Mouse (Mus musculus) ES-CJ7 (cell line): ENCODE measurements around the gene Mcu.
A peak's percentile ranks its signal among the peaks of the same experiment; 100 is the strongest.

Experiments
- DNase-seq: peaks from one replicate; pipeline ENCODE4 v3.0.0; 2011; ENCODE audit warnings: low read depth, low spot score

The Mcu gene

DNA sequence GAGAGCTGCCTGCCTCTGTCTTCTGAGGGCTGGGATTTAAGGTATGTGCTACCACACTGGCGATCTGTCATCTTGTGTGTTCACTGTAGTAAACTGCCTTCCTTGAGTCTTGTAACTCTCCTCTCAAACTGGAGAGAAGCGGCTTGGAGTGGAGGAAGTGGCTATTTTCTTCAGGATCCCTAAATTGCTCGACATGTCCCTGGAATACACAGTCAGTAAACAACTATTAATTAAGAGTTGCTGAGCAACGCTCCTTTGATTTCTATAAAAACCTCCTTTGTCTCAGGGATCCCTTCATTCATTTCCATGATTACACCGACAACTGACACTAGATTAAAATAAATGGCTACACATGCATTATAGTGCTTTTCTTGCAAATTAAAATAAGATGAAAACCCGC is 78.4 kb downstream of the Mcu start:
- no peak for DNase-seq

DNA sequence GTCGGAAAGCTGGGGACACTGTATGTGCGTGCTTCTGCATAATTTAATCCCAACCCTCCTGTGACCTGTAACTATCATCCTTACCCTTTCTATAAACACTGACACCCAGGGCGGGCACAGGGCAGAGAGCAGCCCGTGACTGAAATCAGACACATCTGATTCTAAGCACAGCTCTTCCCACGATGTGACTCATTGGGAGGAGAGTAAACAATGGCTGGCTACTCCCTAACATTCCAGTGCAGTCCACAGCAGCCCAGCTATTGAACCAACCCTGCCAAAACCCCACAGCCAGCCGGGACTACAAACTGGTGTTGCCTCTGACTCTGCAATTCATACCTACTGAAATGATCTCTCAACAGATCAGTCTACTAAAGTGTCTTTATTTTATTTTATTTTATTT is 78.9 kb downstream of the Mcu start:
- DNase-seq: no peak

DNA sequence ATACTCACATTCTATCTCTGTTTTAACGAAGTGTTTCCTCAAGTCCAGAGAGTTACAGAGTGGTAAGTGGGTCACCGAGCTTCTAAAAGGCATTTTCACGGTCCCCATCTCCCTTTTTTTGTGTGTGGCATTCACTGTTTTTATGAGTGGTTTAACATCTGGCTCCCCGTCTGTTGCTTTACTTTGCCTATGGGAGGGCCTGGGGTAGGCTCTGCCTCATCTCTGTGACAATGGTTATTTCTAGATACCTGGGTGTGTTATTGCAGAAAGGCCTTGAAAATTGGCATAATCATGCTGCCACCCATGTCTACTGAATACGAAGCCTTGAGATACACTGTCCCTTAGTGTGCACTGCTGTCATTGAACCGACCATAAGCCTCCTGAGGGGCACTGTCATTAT is 84.2 kb downstream of the Mcu start:
- no peak for DNase-seq

DNA sequence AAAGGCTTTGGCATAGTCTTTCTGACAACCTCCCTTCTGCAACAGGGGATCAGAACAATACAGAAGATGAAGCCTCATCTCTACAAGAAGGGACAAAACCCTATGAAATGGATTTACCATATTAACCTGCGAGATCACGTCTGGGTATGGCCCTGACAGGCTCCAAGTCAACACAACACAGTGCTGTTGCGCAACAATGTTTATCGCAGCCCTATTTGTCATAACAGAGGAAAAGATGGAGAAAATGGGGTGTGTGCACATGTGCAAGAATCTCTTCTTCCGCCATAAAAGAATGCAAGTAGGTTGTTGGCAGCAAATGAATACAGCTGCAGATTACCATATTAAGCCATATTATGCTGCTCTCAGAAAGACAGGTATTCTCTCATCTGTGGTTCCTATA is 88.7 kb downstream of the Mcu start:
- DNase-seq: no peak

DNA sequence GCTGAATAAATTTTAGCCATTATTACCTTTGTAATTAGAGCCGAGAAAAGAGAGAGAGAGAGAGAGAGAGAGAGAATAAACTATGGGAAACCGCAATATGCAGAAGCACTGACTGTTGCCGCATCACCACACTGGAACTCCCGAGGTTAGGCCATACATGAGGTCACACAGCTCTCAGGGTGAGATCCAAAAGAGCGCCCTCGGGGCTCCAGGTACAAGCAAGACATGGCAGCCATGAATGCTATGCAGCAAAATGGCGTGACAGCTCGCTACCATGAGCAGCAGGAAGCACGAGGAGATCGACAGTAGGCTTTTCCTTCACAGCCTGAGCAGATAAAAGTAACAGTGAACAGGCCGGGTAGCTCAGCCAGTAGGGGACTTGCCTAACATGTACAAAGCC is 89.2 kb downstream of the Mcu start:
- DNase-seq: peak; percentile 31

DNA sequence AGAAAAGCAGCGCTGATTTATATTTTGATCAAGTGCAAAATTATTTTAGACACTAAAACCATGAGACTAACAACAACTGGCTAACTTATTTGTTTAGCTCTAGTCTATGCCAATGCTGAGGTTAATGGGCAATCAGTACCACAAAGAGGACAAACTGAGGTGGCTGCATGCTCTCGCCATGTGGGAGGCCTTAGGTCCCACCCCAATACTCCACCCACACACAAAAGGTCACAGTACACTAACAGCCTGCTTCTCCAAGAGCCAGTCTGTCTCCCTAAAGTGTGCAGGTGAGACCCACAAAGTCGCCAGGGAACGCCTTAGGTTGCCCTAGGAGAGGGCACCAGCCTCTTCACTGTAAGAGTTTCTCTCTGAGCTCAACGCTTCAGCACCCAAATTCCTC is 91.8 kb downstream of the Mcu start:
- DNase-seq: peak; percentile 43

DNA sequence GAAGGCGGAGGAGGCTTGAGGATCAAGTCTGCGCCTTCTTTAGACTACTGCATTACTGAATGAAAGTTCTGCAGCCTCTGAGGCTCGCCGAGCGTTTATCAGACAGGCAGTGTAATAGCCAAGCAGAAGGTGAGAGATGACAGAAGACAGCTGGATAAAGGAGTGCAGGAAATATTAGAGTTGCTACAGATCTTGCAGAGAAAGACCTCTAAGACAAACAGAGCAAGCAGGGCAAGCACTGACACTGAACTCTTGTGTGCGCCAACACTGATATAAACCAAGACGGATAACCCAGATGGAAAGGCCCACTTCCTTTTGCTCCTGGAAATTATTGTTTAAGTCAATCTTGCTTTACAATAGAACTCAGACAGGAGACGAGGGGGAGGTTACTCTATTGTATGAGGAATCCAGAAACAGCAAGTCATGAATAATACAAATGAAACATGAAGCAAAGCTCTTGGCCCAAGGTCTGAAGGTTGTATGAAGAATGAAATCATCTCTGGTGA is 92.6 kb downstream of the Mcu start:
- DNase-seq: no peak

DNA sequence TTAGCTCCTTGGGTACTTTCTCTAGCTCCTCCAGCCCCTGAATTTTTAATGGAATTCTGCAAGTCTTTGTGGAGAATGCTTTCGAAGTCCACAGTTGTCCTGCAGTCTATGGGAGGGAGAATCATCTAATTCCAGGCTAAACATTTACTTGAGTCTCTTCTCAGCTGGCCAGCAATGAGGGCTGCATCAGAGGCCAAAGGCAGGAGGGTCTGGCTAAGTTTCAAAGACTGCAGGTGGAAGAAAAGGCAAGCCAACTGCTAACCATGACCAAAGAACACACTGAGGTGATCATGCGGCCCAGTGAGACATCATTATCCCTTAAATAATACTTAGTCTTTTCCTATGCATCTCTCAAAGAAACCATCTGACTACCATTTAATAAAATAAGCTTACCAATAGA is 95.8 kb downstream of the Mcu start:
- DNase-seq: no peak

DNA sequence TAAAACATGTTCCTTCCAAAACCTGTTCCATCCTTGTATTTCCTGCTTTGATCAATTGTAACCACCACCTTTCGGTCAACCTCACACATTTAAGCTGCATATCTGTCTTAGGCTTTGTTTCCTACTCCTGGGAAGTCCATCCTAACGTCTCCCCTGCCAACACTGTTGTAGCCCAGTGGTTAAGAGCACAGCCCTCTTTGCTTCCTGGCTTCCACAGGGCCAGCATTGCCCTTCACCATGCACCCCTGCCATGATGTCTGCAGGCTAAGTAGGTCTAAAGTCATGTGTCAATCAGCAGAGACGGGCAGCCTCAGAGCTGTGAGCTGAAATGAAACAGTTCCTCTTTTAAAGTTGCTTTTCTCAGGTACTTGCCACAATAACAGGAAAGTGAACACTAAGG is 97.1 kb downstream of the Mcu start:
- no peak for DNase-seq

DNA sequence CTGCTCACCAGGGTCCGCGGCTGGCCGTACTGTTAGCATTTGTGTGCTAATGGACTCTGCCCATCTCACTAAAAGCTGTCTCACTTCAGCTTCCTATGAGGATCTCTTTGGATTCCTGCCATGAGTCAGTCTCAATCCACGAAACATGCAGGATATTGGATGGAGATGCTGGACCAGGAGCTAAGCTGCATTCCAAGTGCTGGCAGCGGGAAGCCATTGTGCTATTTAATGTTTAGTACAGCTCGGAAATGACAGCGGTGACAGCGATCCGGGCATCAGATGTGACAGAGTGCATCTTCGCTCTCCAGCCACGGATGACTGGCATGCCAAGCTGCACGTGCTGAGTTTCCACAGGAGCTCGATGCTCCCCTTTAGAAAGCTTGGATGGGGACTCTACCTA is 99.3 kb downstream of the Mcu start:
- DNase-seq: no peak

DNA sequence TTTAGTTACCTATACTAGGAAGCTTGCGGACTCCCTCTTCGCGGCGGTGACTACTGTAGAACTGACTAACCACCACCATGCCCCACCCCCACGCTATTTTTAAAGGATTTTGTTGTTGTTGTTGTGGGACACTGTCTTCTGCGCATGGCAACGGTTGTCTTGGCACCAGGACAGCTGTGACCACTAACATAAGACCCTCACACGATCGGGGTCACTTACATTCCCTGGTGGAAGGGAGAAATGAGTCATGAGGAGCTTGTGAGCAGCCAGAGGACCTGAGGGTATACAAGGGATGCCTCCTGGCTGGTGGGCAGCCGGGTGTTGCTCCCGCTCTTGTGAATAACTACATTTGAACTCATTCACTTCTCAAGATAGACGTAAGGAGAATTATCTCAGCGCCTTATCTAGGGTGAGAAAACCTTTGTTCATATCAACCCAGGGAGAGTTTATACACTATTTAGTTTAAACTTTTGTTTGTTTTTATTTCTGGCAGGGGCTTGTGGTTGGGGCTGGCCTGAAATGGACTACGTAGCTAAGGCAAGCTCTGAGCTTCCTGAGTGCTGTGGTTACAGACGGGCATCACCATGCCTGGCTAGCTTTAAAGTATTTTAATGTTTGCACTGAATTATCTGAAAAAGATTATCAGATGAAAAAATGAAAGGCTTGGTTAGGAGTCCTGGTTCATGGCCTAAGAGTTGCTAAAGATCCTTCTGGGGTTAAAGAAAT is 101.6 kb downstream of the Mcu start:
- no peak for DNase-seq

DNA sequence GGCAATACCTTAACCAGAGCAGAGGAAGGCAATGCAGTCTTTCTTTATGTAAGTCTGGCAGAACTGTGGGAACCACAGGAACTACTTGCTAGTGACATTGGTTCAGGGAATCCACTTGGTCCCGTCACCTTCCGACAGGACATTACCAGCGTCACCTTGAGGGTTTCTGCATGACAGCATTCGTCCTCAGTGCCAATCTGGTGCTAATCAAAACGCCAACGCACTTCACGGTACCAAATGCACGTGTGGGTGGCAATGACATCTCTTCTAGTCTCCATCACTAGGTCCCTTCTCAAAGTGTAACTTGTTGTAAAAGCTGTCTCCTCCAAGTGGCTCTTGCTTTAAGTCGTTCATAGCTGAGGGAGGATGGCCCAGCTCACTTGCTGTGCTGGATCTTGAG is 104.3 kb downstream of the Mcu start:
- DNase-seq: no peak

DNA sequence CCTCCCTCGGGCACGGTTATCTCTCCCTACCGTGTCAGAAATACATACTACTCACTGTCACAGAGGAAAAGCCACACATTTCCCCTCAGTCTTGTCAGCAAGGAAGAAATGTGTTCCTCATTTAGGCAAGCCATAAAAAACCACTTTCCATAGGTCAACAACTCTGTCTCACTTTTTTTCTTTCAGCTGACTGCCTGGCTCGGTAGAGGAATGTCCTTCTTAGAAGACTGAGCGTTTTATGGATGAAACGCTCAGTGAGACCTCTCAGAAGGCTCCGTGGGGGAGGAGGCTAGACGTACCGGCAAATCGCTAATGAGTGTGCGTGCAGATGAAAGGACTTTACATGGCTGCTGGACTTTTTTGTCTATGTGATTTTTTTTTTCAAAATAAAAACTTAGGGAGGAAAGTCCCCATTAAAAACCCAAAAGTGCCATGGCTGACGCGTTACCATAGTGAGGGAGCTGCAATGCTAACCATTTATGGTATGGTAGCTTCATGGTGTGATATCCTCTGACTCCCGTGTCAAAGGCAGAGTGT is 105.0 kb downstream of the Mcu start:
- no peak for DNase-seq

DNA sequence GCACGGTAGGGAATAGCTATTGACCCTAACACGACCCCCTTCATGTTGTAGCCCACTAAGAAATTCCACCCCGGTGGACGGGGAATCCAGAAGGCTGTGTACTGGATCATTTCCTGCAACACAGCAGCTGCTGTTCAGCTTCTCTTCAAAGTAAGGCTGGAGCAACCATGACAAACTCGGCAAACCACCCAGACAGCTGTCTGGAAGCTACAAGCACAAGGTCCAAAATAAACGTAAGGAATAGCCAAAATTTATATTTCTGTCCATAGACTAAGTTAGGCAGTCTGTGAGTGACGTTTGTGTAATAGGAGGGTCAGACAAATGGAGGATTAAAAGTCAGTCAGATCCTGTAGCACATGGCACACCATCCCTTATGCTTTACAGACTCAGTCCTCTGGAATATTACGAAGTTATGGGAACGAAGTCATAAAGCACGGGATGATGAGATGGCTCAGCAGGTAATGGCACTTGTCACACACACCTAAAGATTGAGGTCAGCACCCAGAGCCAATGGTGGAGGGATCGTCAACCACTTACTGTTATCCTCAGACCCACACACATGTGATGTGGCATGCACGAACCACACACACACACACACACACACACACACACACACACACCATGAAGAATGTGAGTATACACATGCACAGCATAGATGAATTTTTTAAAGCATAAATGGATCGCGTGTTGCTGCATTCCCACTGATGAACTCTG is 105.6 kb downstream of the Mcu start:
- DNase-seq: no peak

DNA sequence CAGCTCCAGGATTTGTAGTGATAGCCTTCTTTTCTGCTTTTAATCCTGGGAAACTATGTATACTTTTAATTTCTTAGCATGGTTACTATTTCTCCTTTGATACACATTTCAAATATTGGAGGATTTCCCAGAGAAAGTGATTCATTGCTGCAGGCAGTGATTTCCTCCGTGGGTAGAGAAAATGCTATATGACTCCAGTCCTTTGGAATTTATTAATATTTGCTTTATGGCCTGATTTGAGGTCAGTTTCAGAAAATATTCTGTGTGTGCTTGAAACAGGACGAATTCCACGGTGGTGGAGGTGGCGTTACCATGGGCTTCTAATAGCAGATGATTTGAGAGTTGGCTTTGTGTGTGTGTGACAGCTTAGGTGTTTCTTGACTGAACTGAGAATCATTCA is 107.3 kb downstream of the Mcu start:
- no peak for DNase-seq

DNA sequence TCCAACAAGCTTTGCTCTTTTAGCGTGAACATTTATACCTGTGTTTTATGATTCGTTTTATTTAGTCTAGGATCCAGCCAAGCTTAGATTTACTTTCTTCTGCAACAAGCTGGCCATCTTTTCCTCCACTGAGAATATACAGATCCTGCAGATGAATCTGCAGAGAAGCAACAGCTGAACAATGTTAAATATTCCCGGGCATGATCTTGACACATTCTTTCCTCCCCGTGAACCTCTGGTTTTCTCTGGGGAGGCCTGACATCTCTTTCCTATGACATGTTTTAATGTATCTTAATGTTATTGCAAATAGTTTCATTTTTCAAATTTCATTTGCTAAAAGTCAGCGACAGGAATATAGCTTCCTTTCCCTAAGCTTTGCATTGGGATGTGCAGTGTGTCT is 109.8 kb downstream of the Mcu start:
- DNase-seq: no peak

DNA sequence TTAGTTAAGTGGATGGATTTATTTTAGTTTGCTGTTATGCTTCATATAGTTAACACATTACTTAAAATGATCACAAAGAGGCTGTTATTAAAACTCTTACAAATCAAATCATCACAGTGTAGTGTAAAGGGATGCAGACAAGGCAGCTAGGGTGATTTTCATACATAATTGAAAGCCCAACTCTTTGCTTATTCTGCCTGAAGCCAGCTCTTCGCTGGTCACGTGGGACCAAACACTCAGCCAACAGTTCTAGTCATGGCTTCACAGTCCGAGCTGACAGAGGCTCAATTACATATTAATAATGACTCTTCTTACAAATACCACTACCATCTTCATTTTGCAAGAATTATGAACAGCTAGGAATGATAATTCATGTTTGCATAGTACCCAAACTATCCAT is 112.2 kb downstream of the Mcu start:
- no peak for DNase-seq

DNA sequence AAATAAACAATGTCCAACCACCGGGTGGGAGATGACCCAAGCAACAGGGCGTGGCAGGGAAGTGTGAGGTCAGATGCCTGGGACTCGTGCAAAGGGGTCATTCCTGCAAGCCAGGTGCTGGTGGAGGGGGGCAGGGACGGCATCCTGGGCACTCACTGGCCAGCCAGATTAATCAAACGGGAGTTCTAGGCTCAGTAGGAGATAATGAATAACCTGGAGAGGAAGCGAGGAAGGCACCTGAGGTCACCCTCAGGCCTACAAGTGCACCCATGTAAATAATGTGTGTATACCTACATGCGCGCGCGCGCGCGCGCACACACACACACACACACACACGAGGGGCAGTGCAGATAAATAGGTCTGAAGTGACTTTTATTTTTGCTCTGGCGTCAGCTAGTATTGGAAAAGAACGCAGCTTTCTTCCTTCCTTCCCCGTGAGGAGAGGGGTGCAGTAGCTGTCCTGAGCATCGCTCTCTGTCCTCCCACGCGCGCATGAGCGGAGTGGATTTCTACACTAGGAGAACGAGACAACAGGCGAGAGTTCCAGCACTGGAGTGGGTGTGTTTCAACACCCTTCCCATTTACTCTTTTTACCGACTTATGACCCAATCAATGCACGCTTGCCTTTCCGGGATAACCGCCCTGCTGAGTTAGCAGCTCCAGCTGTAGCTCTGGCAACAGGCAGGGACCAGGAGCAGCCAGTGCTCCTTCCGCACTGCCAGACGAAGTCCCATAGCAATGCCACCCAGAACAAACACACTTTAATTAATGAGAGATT is 112.9 kb downstream of the Mcu start:
- peak; percentile 33 for DNase-seq

DNA sequence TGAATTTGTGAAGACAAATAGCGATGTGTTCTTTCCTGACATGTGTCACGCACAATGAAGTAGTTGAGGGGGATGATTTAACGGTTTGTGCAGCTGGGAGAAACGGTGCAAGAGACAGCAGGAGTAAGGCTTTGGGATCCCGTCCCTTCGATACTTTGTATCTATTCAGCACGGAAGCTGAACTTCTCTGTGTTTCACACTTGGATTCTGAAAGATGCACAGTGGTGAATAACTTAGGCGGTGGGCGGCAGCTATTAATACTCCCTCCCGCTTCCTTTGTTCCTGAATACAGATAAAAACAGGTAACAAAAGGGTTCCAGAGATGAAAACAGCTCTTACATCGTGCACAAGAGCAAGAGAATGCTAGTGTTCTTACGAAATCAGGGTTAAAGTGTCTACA is 114.1 kb downstream of the Mcu start:
- DNase-seq: no peak

DNA sequence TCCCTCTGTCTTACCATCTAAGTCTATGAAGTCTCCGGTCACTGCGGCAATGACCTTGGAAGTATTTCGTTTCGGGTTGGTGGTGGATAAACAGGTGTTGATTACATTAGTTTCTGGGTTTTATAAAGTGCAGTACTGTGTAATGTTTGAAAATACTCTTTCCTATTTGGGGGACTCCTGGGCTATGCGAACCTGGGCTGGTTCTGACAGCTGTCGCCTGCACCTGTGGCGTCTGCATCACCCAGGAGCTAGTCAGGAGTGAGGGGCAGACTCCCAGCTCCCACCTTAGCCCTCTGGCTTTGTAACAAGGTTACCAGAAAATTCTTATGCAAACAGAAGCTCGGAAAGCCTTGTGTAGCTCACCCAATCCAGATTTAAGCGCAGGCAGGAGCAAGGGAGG is 114.7 kb downstream of the Mcu start:
- no peak for DNase-seq

DNA sequence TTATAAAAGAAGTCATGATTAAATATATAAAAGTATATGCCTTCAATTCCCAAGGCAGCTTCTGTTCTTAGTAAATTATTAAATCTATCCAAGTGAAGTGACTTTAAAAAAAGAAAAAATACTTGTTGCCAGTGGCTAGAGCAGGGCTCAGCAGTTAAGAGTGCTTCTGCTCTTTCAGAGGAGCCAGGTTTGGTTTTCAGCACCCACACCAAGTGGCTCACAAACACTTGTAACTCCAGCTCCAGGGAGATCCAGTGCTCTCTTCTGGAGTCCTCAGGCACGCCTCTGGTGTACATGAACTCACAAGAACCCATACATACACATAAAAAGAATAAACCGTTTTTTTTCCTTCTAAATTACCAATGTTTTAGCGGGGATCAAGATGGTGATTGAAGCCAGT is 116.3 kb downstream of the Mcu start:
- DNase-seq: no peak

DNA sequence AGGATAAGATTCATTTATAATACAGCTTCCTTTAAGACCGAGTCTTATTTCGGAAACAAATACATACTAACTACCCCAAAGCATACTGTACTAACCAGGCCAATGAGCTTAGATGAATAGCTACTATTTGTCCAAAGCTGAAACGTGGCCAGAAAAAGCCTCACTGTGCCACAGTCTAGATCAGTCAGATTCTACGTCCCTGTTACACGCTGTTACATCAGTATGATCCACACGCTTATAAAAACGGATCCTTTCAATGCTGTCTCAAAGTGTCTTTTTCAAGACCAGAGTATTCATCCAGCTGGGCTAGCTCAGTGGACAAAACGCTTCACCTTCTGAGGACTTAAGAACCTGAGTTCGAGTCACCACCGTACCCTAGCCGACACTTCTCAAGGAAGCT is 119.5 kb downstream of the Mcu start:
- no peak for DNase-seq
